In genomic region chr11:103011206-103011497, GRCm38 (mm10) we compare ENCODE assay signal across 24 mouse cellular contexts. TPM values are rescaled to one million over a fixed set of nuclear protein-coding genes. Genes with fewer than 3 reads are reported as not detected.
DNase-seq lines count a peak whose midpoint lies in the region; ATAC-seq and TF ChIP-seq lines count a peak whose summit lies in the region.
"Had no signal": no experiment of that assay in that cellular context is flagged by ENCODE, and none has a peak within 500 bp of the region (broad histone marks: within the 10 kb centered on the region; RNA-seq: fewer than 3 reads in every experiment).

No protein-coding gene starts in this region.

- H3K36me3 ChIP-seq in intestine, postnatal 0 days (ENCODE audit: control insufficient read depth, insufficient read depth) = no peaks in the 10 kb centered on the region
- no peaks in the 10 kb centered on the region for H3K36me3 ChIP-seq in intestine, embryonic 16.5 days (ENCODE audit: control insufficient read depth, insufficient read depth, low read length)
- peaks cover 22% of the 10 kb centered on the region for H3K36me3 ChIP-seq in liver, embryonic 12.5 days
- peaks cover 11% of the 10 kb centered on the region; the same call in 1 of the 2 replicates for H3K36me3 ChIP-seq in liver, embryonic 11.5 days (ENCODE audit: control insufficient read depth, insufficient read depth, low read length)
- no peaks in the 10 kb centered on the region for H3K36me3 ChIP-seq in liver, postnatal 0 days (replicated peaks; ENCODE audit: insufficient read depth, low read length)
- H3K36me3 ChIP-seq in thymus, adult 2 months (ENCODE audit: control insufficient read depth, insufficient read depth, low read length) = no peaks in the 10 kb centered on the region

- no peak overlapping the region for H3K4me3 ChIP-seq in intestine, postnatal 0 days (ENCODE audit: low read depth, low read length)
- no peak overlapping the region for H3K4me3 ChIP-seq in intestine, embryonic 16.5 days (ENCODE audit: low read length)
- no peak overlapping the region for H3K4me3 ChIP-seq in liver, embryonic 12.5 days
- H3K4me3 ChIP-seq in liver, embryonic 11.5 days (ENCODE audit: low read depth, low read length) = no peak overlapping the region
- H3K4me3 ChIP-seq in liver, postnatal 0 days (ENCODE audit: low read depth, low read length) = no peak overlapping the region
- H3K4me3 ChIP-seq in thymus, adult 2 months (ENCODE audit: control insufficient read depth, insufficient read depth, low read length) = no peak overlapping the region
- H3K4me3 ChIP-seq: embryonic facial prominence, embryonic 12.5 days; embryonic facial prominence, embryonic 15.5 days; gastrocnemius, adult 2 months; hindbrain, embryonic 10.5 days had no signal

- H3K9me3 ChIP-seq in intestine, postnatal 0 days (ENCODE audit: control insufficient read depth) = no peaks in the 10 kb centered on the region
- no peaks in the 10 kb centered on the region for H3K9me3 ChIP-seq in intestine, embryonic 16.5 days (ENCODE audit: control insufficient read depth, low read length)
- no peaks in the 10 kb centered on the region for H3K9me3 ChIP-seq in liver, embryonic 12.5 days (replicated peaks)
- no peaks in the 10 kb centered on the region for H3K9me3 ChIP-seq in liver, embryonic 11.5 days (ENCODE audit: control insufficient read depth, low read length)
- H3K9me3 ChIP-seq in liver, postnatal 0 days (ENCODE audit: low read length) = no peaks in the 10 kb centered on the region
- H3K9me3 ChIP-seq: embryonic facial prominence, embryonic 12.5 days; embryonic facial prominence, embryonic 15.5 days; hindbrain, embryonic 10.5 days had no signal

- no peak overlapping the region for H3K9ac ChIP-seq in intestine, postnatal 0 days (ENCODE audit: low read depth, low read length)
- no peak overlapping the region for H3K9ac ChIP-seq in intestine, embryonic 16.5 days (ENCODE audit: low read depth, low read length)
- no peak overlapping the region for H3K9ac ChIP-seq in liver, embryonic 12.5 days
- no peak overlapping the region for H3K9ac ChIP-seq in liver, embryonic 11.5 days (ENCODE audit: low read depth, low read length)
- H3K9ac ChIP-seq in liver, postnatal 0 days (replicated peaks) = no peak overlapping the region
- H3K9ac ChIP-seq: embryonic facial prominence, embryonic 12.5 days; embryonic facial prominence, embryonic 15.5 days; forebrain, postnatal 0 days; hindbrain, embryonic 14.5 days had no signal

- TF ChIP-seq EP300 in liver, postnatal 0 days (IDR thresholded peaks at IDR 0.05; ENCODE audit: low read depth) = no peak

- DNase-seq in liver, embryonic 11.5 days (ENCODE audit: low spot score) = no peak
- no peak for DNase-seq in liver, postnatal 0 days
- no peak for DNase-seq in thymus, adult 2 months
- DNase-seq: adrenal gland, adult 2 months; adrenal gland, postnatal 14 days; cerebellum, adult 11 months; cerebellum, adult 2 months; cerebellum, adult 9-11 months; cerebellum, postnatal 25 days; forebrain, postnatal 0 days; gastrocnemius, adult 2 months; gastrocnemius, postnatal 14 days; heart, postnatal 10 days; heart, postnatal 36 days had no signal

- 0 out of 2 replicates have a peak, but pooled peaks have one; percentile 14 for ATAC-seq in intestine, postnatal 0 days
- no peak for ATAC-seq in intestine, embryonic 16.5 days
- no peak for ATAC-seq in liver, embryonic 12.5 days
- no peak for ATAC-seq in liver, embryonic 11.5 days (replicated peaks; ENCODE audit: low FRiP score)
- ATAC-seq in liver, postnatal 0 days = peak; percentile 8
- ATAC-seq: CD4-positive, CD25-positive, alpha-beta regulatory T cell, adult 4 months; forebrain, embryonic 14.5 days; forebrain, postnatal 0 days; hindbrain, postnatal 0 days had no signal

- no peaks in the 10 kb centered on the region for H3K4me1 ChIP-seq in intestine, postnatal 0 days (replicated peaks; ENCODE audit: control insufficient read depth, insufficient read depth, low read length)
- peaks cover 36% of the 10 kb centered on the region for H3K4me1 ChIP-seq in intestine, embryonic 16.5 days (ENCODE audit: control insufficient read depth, insufficient read depth, low read length)
- H3K4me1 ChIP-seq in liver, embryonic 12.5 days = peaks cover 55% of the 10 kb centered on the region
- H3K4me1 ChIP-seq in liver, embryonic 11.5 days (replicated peaks; ENCODE audit: control insufficient read depth, insufficient read depth, low read length) = peaks cover 22% of the 10 kb centered on the region
- peaks cover 40% of the 10 kb centered on the region for H3K4me1 ChIP-seq in liver, postnatal 0 days (ENCODE audit: insufficient read depth)
- peaks cover 10% of the 10 kb centered on the region for H3K4me1 ChIP-seq in thymus, adult 2 months (replicated peaks; ENCODE audit: control insufficient read depth, insufficient read depth, low read length)

- no peak overlapping the region for H3K4me2 ChIP-seq in intestine, postnatal 0 days (replicated peaks; ENCODE audit: low read depth)
- H3K4me2 ChIP-seq in intestine, embryonic 16.5 days (ENCODE audit: low read depth, low read length) = no peak overlapping the region
- no peak overlapping the region for H3K4me2 ChIP-seq in liver, embryonic 12.5 days
- H3K4me2 ChIP-seq in liver, embryonic 11.5 days = no peak overlapping the region
- peak overlapping the region; percentile 30; the same call in 1 of the 2 replicates for H3K4me2 ChIP-seq in liver, postnatal 0 days (ENCODE audit: low read depth, low read length)
- H3K4me2 ChIP-seq: embryonic facial prominence, embryonic 12.5 days; embryonic facial prominence, embryonic 15.5 days; hindbrain, embryonic 14.5 days had no signal

- no peak for TF ChIP-seq CTCF in intestine, postnatal 0 days (IDR thresholded peaks at IDR 0.05; ENCODE audit: low read depth)
- TF ChIP-seq CTCF in liver, postnatal 0 days (IDR thresholded peaks at IDR 0.05; ENCODE audit: low read depth) = no peak
- no peak for TF ChIP-seq CTCF in thymus, adult 2 months (IDR thresholded peaks at IDR 0.05; ENCODE audit: borderline replicate concordance, control insufficient read depth, extremely low read depth, insufficient read depth, low read length, poor library complexity)

- no peaks in the 10 kb centered on the region for H3K27me3 ChIP-seq in intestine, postnatal 0 days (replicated peaks; ENCODE audit: control insufficient read depth, insufficient read depth, low read length)
- no peaks in the 10 kb centered on the region for H3K27me3 ChIP-seq in intestine, embryonic 16.5 days (replicated peaks; ENCODE audit: control insufficient read depth, insufficient read depth, low read length)
- H3K27me3 ChIP-seq in liver, embryonic 12.5 days (replicated peaks) = no peaks in the 10 kb centered on the region
- no peaks in the 10 kb centered on the region for H3K27me3 ChIP-seq in liver, embryonic 11.5 days (replicated peaks; ENCODE audit: control insufficient read depth, insufficient read depth, low read length)
- H3K27me3 ChIP-seq in liver, postnatal 0 days (ENCODE audit: insufficient read depth, low read length) = no peaks in the 10 kb centered on the region
- H3K27me3 ChIP-seq in thymus, adult 2 months (ENCODE audit: control insufficient read depth, insufficient read depth, low read length) = no peaks in the 10 kb centered on the region
- H3K27me3 ChIP-seq: embryonic facial prominence, embryonic 12.5 days; embryonic facial prominence, embryonic 15.5 days had no signal

- H3K27ac ChIP-seq in intestine, postnatal 0 days (ENCODE audit: low read depth, low read length) = no peak overlapping the region
- no peak overlapping the region for H3K27ac ChIP-seq in intestine, embryonic 16.5 days (ENCODE audit: low read length)
- H3K27ac ChIP-seq in liver, embryonic 12.5 days = peak overlapping the region; percentile 2; the same call in 1 of the 2 replicates
- H3K27ac ChIP-seq in liver, embryonic 11.5 days (ENCODE audit: low read depth, low read length) = no peak overlapping the region
- H3K27ac ChIP-seq in liver, postnatal 0 days (ENCODE audit: low read depth) = peak overlapping the region; percentile 89
- H3K27ac ChIP-seq in thymus, adult 2 months (ENCODE audit: control insufficient read depth, insufficient read depth, low read length) = no peak overlapping the region
- H3K27ac ChIP-seq: embryonic facial prominence, embryonic 12.5 days; embryonic facial prominence, embryonic 15.5 days; gastrocnemius, adult 2 months; hindbrain, embryonic 10.5 days; hindbrain, embryonic 14.5 days; hindbrain, postnatal 0 days had no signal

- TF ChIP-seq POLR2A in thymus, adult 2 months (IDR thresholded peaks at IDR 0.05; ENCODE audit: control insufficient read depth, extremely low read depth, insufficient read depth, low read length, poor library complexity) = no peak

- 68% methylated on average over 2 of the region's 2 CpGs for WGBS in intestine, postnatal 0 days
- WGBS in intestine, embryonic 16.5 days = 77% methylated on average over 2 of the region's 2 CpGs
- 68% methylated on average over 2 of the region's 2 CpGs for WGBS in liver, embryonic 12.5 days (ENCODE audit: insufficient replicate concordance)
- 81% methylated on average over 2 of the region's 2 CpGs for WGBS in liver, embryonic 11.5 days
- 76% methylated on average over 2 of the region's 2 CpGs for WGBS in liver, postnatal 0 days (ENCODE audit: insufficient replicate concordance)
- WGBS in thymus, adult 2 months = 95% methylated on average over 2 of the region's 2 CpGs

RNA-seq across cellular contexts. Expression of gene Nmt1, which starts 16.8 kb away (rescaled TPM):
- polyA plus RNA-seq in intestine, postnatal 0 days (2015; fragmentation: Nextera tagmentation; extraction: Ambion mirVana) = 58.4 and 63.1 TPM in 2 replicates
- 55.9 and 59.6 TPM in 2 replicates for polyA plus RNA-seq in intestine, embryonic 16.5 days (2015; fragmentation: Nextera tagmentation; extraction: Ambion mirVana)
- polyA plus RNA-seq in liver, embryonic 12.5 days (2016; fragmentation: Nextera tagmentation; extraction: Ambion mirVana) = 47.9 and 54.8 TPM in 2 replicates
- 67.8 and 74.6 TPM in 2 replicates for polyA plus RNA-seq in liver, embryonic 11.5 days (2014; fragmentation: Nextera tagmentation; extraction: Ambion mirVana)
- 37.5 and 37.7 TPM in 2 replicates for polyA plus RNA-seq in liver, postnatal 0 days (2015; fragmentation: Nextera tagmentation; extraction: Ambion mirVana)
- 52.5 and 60.8 TPM in 2 replicates for polyA plus RNA-seq in thymus, adult 2 months (2012; rRNA removed)

RNA-seq across cellular contexts. Expression of gene Dcakd, which starts 17.0 kb away (rescaled TPM):
- 40.4 and 45.9 TPM in 2 replicates for polyA plus RNA-seq in intestine, postnatal 0 days (2015; fragmentation: Nextera tagmentation; extraction: Ambion mirVana)
- 91.5 and 92.7 TPM in 2 replicates for polyA plus RNA-seq in intestine, embryonic 16.5 days (2015; fragmentation: Nextera tagmentation; extraction: Ambion mirVana)
- 41.0 and 41.7 TPM in 2 replicates for polyA plus RNA-seq in liver, embryonic 12.5 days (2016; fragmentation: Nextera tagmentation; extraction: Ambion mirVana)
- polyA plus RNA-seq in liver, embryonic 11.5 days (2014; fragmentation: Nextera tagmentation; extraction: Ambion mirVana) = 109 and 114 TPM in 2 replicates
- 32.3 and 32.5 TPM in 2 replicates for polyA plus RNA-seq in liver, postnatal 0 days (2015; fragmentation: Nextera tagmentation; extraction: Ambion mirVana)
- 77.5 and 88.2 TPM in 2 replicates for polyA plus RNA-seq in thymus, adult 2 months (2012; rRNA removed)

Comparison
In these comparisons a context has a peak if more than half of its experiments do, and no peak if none do; other contexts are left out.
1. ATAC-seq: peak in intestine, postnatal 0 days (single experiment) and liver, postnatal 0 days (single experiment); none in intestine, embryonic 16.5 days (single experiment), liver, embryonic 12.5 days (single experiment) and liver, embryonic 11.5 days (single experiment).
2. H3K27ac ChIP-seq: peak in liver, embryonic 12.5 days (single experiment) and liver, postnatal 0 days (single experiment); none in intestine, postnatal 0 days (single experiment), intestine, embryonic 16.5 days (single experiment), liver, embryonic 11.5 days (single experiment) and thymus, adult 2 months (single experiment).